Mouse (Mus musculus) brown adipose tissue, adult 24 weeks (tissue): ENCODE data around the gene Cd4. TPM values are rescaled to one million over a fixed set of nuclear protein-coding genes. Genes with fewer than 3 reads are reported as not detected.

Source experiments
- H3K27ac ChIP-seq: fragments of 200-500 bp; replicated peaks from 2 replicates; pipeline ENCODE4 v1.5.1; 2012; ENCODE audit warnings: low read depth, mild to moderate bottlenecking, low read length
- H3K4me1 ChIP-seq: fragments of 200-500 bp; 2 replicates; pipeline ENCODE4 v1.6.1; 2012; ENCODE audit warnings: low read length, mixed read lengths; ENCODE audit not compliant: control insufficient read depth, insufficient read depth, insufficient read length
- H3K4me3 ChIP-seq: fragments of 200-500 bp; 2 replicates; pipeline ENCODE4 v1.5.1; 2012; ENCODE audit warnings: low read depth, mild to moderate bottlenecking, low read length, moderate library complexity; ENCODE audit not compliant: insufficient read depth
- polyA plus RNA-seq: library from polyadenylated mRNA; stranded (reverse); fragments of >200 nt; gene quantifications from 2 replicates; pipeline ENCODE4 v1.2.4, GENCODE M21; 2012; ENCODE audit not compliant: missing spikeins, insufficient read depth, insufficient read length

The Cd4 gene
- polyA plus RNA-seq, 1 experiment: not detected

- H3K4me3 ChIP-seq: 0 out of 2 replicates have a peak overlapping the region, but pooled peaks have one; percentile 14
- H3K27ac ChIP-seq: peak overlapping the region; percentile 63
- peaks cover 14% of the 10 kb centered on the region for H3K4me1 ChIP-seq
Observed at GRCm38 (mm10) chr6:124918890-124919627, 31.0 kb upstream of the Cd4 start.

- H3K4me3 ChIP-seq: peak overlapping the region; percentile 57
- peaks cover 14% of the 10 kb centered on the region for H3K4me1 ChIP-seq
- H3K27ac ChIP-seq: peak overlapping the region; percentile 63
Observed at GRCm38 (mm10) chr6:124918331-124918690, 30.3 kb upstream of the Cd4 start.

- H3K4me3 ChIP-seq: peak overlapping the region; percentile 95
- peaks cover 14% of the 10 kb centered on the region for H3K4me1 ChIP-seq
- peak overlapping the region; percentile 91 for H3K27ac ChIP-seq
Observed at GRCm38 (mm10) chr6:124917518-124918330, 29.7 kb upstream of the Cd4 start.

GRCm38 (mm10) chr6:124916695-124917517, 28.9 kb upstream of the Cd4 start:
- Histone ChIP-seq H3K4me3 (peak overlapping the region; percentile 95), H3K27ac (peak overlapping the region; percentile 91), H3K4me1 (peaks cover 14% of the 10 kb centered on the region)

- peaks cover 14% of the 10 kb centered on the region for H3K4me1 ChIP-seq
- H3K4me3 ChIP-seq: peak overlapping the region; percentile 95
- H3K27ac ChIP-seq: peak overlapping the region; percentile 90
Observed at GRCm38 (mm10) chr6:124915942-124916694, 28.1 kb upstream of the Cd4 start.

GRCm38 (mm10) chr6:124915160-124915941, 27.3 kb upstream of the Cd4 start:
- H3K4me3 ChIP-seq: peak overlapping the region; percentile 95
- peak overlapping the region; percentile 90 for H3K27ac ChIP-seq
- H3K4me1 ChIP-seq: peaks cover 6% of the 10 kb centered on the region

GRCm38 (mm10) chr6:124914511-124914910, 26.5 kb upstream of the Cd4 start:
- peaks cover 4% of the 10 kb centered on the region for H3K4me1 ChIP-seq
- H3K4me3 ChIP-seq: peak overlapping the region; percentile 95; the same call in 1 of the 2 replicates
- 0 out of 2 replicates have a peak overlapping the region, but pooled peaks have one; percentile 23 for H3K27ac ChIP-seq

- Histone ChIP-seq H3K4me3 (0 out of 2 replicates have a peak overlapping the region, but pooled peaks have one; percentile 95), H3K27ac (peak overlapping the region; percentile 11; the same call in 1 of the 2 replicates), H3K4me1 (peaks cover 7% of the 10 kb centered on the region)
Observed at GRCm38 (mm10) chr6:124913721-124914285, 25.8 kb upstream of the Cd4 start.

GRCm38 (mm10) chr6:124913214-124913613, 25.2 kb upstream of the Cd4 start:
- Histone ChIP-seq H3K27ac (peak overlapping the region; percentile 35), H3K4me3 (no peak overlapping the region), H3K4me1 (peaks cover 7% of the 10 kb centered on the region)

- Histone ChIP-seq H3K4me1 (peaks cover 7% of the 10 kb centered on the region), H3K27ac (no peak within 1 kb of the TSS), H3K4me3 (no peak within 1 kb of the TSS)
Observed at GRCm38 (mm10) chr6:124911533-124912218, 23.7 kb upstream of the Cd4 start, which contains the start of gene Lag3. TSS of gene Lag3 (minus strand) at chr6:124911705.

GRCm38 (mm10) chr6:124910032-124910431, 22.0 kb upstream of the Cd4 start:
- H3K4me1 ChIP-seq: peaks cover 7% of the 10 kb centered on the region
- H3K4me3 ChIP-seq: no peak overlapping the region
- no peak overlapping the region for H3K27ac ChIP-seq

GRCm38 (mm10) chr6:124907767-124908166, 19.7 kb upstream of the Cd4 start:
- Histone ChIP-seq H3K27ac (no peak overlapping the region), H3K4me3 (no peak overlapping the region), H3K4me1 (peaks cover 6% of the 10 kb centered on the region; the same call in 1 of the 2 replicates)
